Mouse (Mus musculus) heart, postnatal 0 days (tissue): ENCODE results near the gene Casp2. TPM values are rescaled to one million over a fixed set of nuclear protein-coding genes. Genes with fewer than 3 reads are reported as not detected.

Experiments used
- ATAC-seq: fragments of 200-750 bp; cut with Nextera tagmentation; 2 replicates; pipeline ENCODE4 v1.8.0; 2017; ENCODE audit warnings: low read depth, moderate number of reproducible peaks, moderate library complexity; ENCODE audit not compliant: insufficient read depth
- DNase-seq: peaks from one replicate; pipeline ENCODE4 v3.0.0-alpha.2; 2016; ENCODE audit warnings: low spot score
- H3K27ac ChIP-seq: fragments of 300-500 bp; sonication (generic); 2 replicates; pipeline ENCODE4 v1.5.1; 2014; ENCODE audit warnings: low read depth, mild to moderate bottlenecking
- H3K27me3 ChIP-seq: fragments of 300-500 bp; sonication (generic); 2 replicates; pipeline ENCODE4 v1.6.1; 2014; ENCODE audit warnings: low read length, mixed read lengths; ENCODE audit not compliant: control insufficient read depth, insufficient read depth
- H3K36me3 ChIP-seq: fragments of 300-500 bp; sonication (generic); replicated peaks from 2 replicates; pipeline ENCODE4 v1.6.1; 2014; ENCODE audit warnings: low read length, mixed read lengths; ENCODE audit not compliant: control insufficient read depth, insufficient read depth
- H3K4me1 ChIP-seq: fragments of 300-500 bp; sonication (generic); 2 replicates; pipeline ENCODE4 v1.6.1; 2014; ENCODE audit warnings: antibody characterized with exemption; ENCODE audit not compliant: control insufficient read depth, insufficient read depth
- H3K4me2 ChIP-seq: fragments of 300-500 bp; sonication (generic); 2 replicates; pipeline ENCODE4 v1.6.1; 2014; ENCODE audit warnings: low read depth, mild to moderate bottlenecking, low read length, moderate library complexity
- H3K4me3 ChIP-seq: fragments of 300-500 bp; sonication (generic); 2 replicates; pipeline ENCODE4 v1.5.1; 2014; ENCODE audit warnings: low read depth, low read length
- H3K9ac ChIP-seq: fragments of 300-500 bp; sonication (generic); replicated peaks from 2 replicates; pipeline ENCODE4 v1.6.1; 2014; ENCODE audit warnings: low read depth, low read length, mixed read lengths
- H3K9me3 ChIP-seq: fragments of 300-500 bp; sonication (generic); replicated peaks from 2 replicates; pipeline ENCODE4 v1.6.1; 2016; ENCODE audit warnings: low read length; ENCODE audit not compliant: control insufficient read depth
- CTCF ChIP-seq: IDR thresholded peaks from 2 replicates; pipeline ENCODE4 v1.5.1; 2016; ENCODE audit warnings: antibody characterized with exemption, control low read depth, low read depth
- EP300 ChIP-seq: IDR thresholded peaks from 2 replicates; pipeline ENCODE4 v1.6.1; 2016; ENCODE audit warnings: antibody characterized with exemption, low read depth
- WGBS: fragments of 180-500 bp; shearing (Covaris S2); extraction: QIAGEN DNeasy Blood & Tissue Kit; methylation state at CpG from one replicate; pipeline ENCODE4 v1.1.7; 2014; 5-methylcytosine and 5-hydroxymethylcytosine counted together
- polyA plus RNA-seq: library from polyadenylated mRNA; unstranded; fragments of >200 nt; fragmentation: Nextera tagmentation; extraction: Ambion mirVana; gene quantifications from 2 replicates; pipeline ENCODE4 v1.2.1, GENCODE M21; 2015
- total RNA-seq: library from RNA; depleted of rRNA; stranded (reverse); fragments of >200 nt; gene quantifications from 2 replicates; pipeline ENCODE4 v1.2.3, GENCODE M21; 2014; ENCODE audit warnings: low replicate concordance; rRNA removed

The Casp2 gene
- total and polyA plus RNA-seq, 2 experiments from 2014 or later, result 14.9 to 25.8 TPM

- no peak overlapping the region for H3K27ac ChIP-seq
- peak; percentile 34 for DNase-seq
- peaks cover 37% of the 10 kb centered on the region for H3K27me3 ChIP-seq
- no peak for TF ChIP-seq EP300
- peak; percentile 67 for TF ChIP-seq CTCF
- no peaks in the 10 kb centered on the region for H3K9me3 ChIP-seq
- no peaks in the 10 kb centered on the region for H3K36me3 ChIP-seq
- no peak overlapping the region for H3K9ac ChIP-seq
- peak overlapping the region; percentile 93 for H3K4me2 ChIP-seq
- H3K4me1 ChIP-seq, result peaks cover 11% of the 10 kb centered on the region; the same call in 1 of the 2 replicates
- no peak for ATAC-seq
- 4% methylated on average over 7 of the region's 7 CpGs for WGBS
- H3K4me3 ChIP-seq, result peak overlapping the region; percentile 62
Observed at GRCm38 (mm10) chr6:42325268-42325609, 60.5 kb downstream of the Casp2 start.

DNA sequence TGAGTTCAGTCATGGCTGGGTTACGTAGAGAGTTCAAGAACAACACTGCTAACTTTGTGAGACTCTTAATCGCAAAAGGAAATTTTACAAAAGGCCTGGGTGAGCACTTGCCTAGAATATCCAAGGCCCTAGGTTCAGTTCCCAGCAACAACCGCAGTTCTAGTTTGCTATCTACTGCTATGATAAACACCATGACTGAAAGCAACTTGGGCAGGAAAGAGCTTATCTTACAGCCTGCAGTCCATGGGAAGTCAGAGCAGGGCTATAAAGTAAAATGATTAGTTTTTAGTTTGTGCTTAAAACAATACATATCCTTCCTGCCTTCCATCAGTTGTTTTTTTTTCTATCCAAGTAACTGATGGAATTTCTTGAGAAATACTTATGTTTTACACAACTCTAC, 61.7 kb downstream of the Casp2 start:
- ATAC-seq (no peak), DNase-seq (no peak)
- Histone ChIP-seq H3K27ac (no peak overlapping the region), H3K4me3 (no peak overlapping the region), H3K4me1 (peaks cover 11% of the 10 kb centered on the region; the same call in 1 of the 2 replicates), H3K36me3 (no peaks in the 10 kb centered on the region), H3K27me3 (peaks cover 37% of the 10 kb centered on the region), H3K9ac (no peak overlapping the region), H3K9me3 (no peaks in the 10 kb centered on the region), H3K4me2 (no peak overlapping the region)
- 68% methylated on average over 3 of the region's 3 CpGs for WGBS
- TF ChIP-seq CTCF (no peak), EP300 (no peak)

GRCm38 (mm10) chr6:42328757-42329156, 64.0 kb downstream of the Casp2 start:
- Histone ChIP-seq H3K36me3 (no peaks in the 10 kb centered on the region), H3K27me3 (peaks cover 14% of the 10 kb centered on the region), H3K9me3 (no peaks in the 10 kb centered on the region), H3K27ac (no peak overlapping the region), H3K4me2 (no peak overlapping the region), H3K9ac (no peak overlapping the region), H3K4me3 (no peak overlapping the region), H3K4me1 (peaks cover 7% of the 10 kb centered on the region; the same call in 1 of the 2 replicates)
- TF ChIP-seq EP300, result no peak
- TF ChIP-seq CTCF, result no peak
- WGBS, result 67% methylated on average over 3 of the region's 3 CpGs
- ATAC-seq, result no peak
- DNase-seq, result no peak

DNA sequence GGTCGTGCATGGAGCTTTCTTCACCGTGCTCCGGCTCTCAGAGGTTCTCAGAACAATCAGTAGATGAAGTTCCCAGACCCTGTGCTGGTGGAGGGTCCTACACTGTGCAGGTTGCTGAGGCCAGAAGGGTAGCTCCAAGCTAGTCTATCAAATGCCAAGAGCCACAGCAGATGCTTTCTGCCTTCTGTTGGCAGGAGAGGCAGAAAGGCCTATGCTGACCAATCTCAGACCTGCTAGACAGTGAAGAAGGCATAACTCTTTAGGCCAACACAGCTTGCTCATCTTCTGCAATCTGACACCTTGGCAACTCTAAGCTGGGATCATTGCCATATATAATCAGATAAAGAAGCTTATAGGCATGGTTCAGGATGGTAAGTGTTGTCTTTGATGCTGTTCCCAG, 65.4 kb downstream of the Casp2 start:
- WGBS, result 71% methylated on average over 3 of the region's 3 CpGs
- ATAC-seq (no peak), DNase-seq (no peak)
- no peaks in the 10 kb centered on the region for H3K4me1 ChIP-seq
- H3K4me3 ChIP-seq, result no peak overlapping the region
- no peaks in the 10 kb centered on the region for H3K27me3 ChIP-seq
- H3K4me2 ChIP-seq, result no peak overlapping the region
- TF ChIP-seq EP300 (no peak), CTCF (no peak)
- H3K36me3 ChIP-seq, result no peaks in the 10 kb centered on the region
- H3K27ac ChIP-seq, result no peak overlapping the region
- no peak overlapping the region for H3K9ac ChIP-seq
- H3K9me3 ChIP-seq, result no peaks in the 10 kb centered on the region

GRCm38 (mm10) chr6:42330946-42331345, 66.2 kb downstream of the Casp2 start:
- ATAC-seq (no peak), DNase-seq (no peak)
- TF ChIP-seq CTCF, result no peak
- no peak for TF ChIP-seq EP300
- Histone ChIP-seq H3K36me3 (no peaks in the 10 kb centered on the region), H3K4me3 (no peak overlapping the region), H3K9ac (no peak overlapping the region), H3K4me1 (no peaks in the 10 kb centered on the region), H3K27me3 (no peaks in the 10 kb centered on the region), H3K27ac (no peak overlapping the region), H3K9me3 (no peaks in the 10 kb centered on the region), H3K4me2 (no peak overlapping the region)
- WGBS, result 89% methylated on average over 3 of the region's 3 CpGs

Other genes starting within 250 kb of the Casp2 start
- gene Sva, start 226.6 kb upstream of the Casp2 start, total RNA-seq, result not detected in 2 replicates
- gene Sva, start 226.6 kb upstream of the Casp2 start, polyA plus RNA-seq, result not detected in 2 replicates
- not detected in 2 replicates for gene Tas2r139, start 124.0 kb upstream of the Casp2 start, total RNA-seq
- not detected in 2 replicates for gene Tas2r139, start 124.0 kb upstream of the Casp2 start, polyA plus RNA-seq
- gene Tas2r144, start 49.7 kb upstream of the Casp2 start, total RNA-seq, result not detected in 2 replicates
- gene Tas2r144, start 49.7 kb upstream of the Casp2 start, polyA plus RNA-seq, result not detected in 2 replicates
- 27.8 and 32.4 TPM in 2 replicates for gene Gstk1, start 19.1 kb upstream of the Casp2 start, total RNA-seq
- gene Gstk1, start 19.1 kb upstream of the Casp2 start, polyA plus RNA-seq, result 23.6 and 25.4 TPM in 2 replicates
- not detected in 2 replicates for gene Tmem139, start 3.0 kb upstream of the Casp2 start, total RNA-seq
- gene Tmem139, start 3.0 kb upstream of the Casp2 start, polyA plus RNA-seq, result 0.10 and 0.26 TPM in 2 replicates
- 0.04 TPM in 1 of 2 replicates, not detected in the other for gene Clcn1, start 21.7 kb downstream of the Casp2 start, total RNA-seq
- 0.44 and 0.64 TPM in 2 replicates for gene Clcn1, start 21.7 kb downstream of the Casp2 start, polyA plus RNA-seq
- 0.88 and 1.4 TPM in 2 replicates for gene Fam131b, start 59.7 kb downstream of the Casp2 start, total RNA-seq
- gene Fam131b, start 59.7 kb downstream of the Casp2 start, polyA plus RNA-seq, result 0.08 TPM in 2 replicates
- gene Zyx, start 84.6 kb downstream of the Casp2 start, total RNA-seq, result 96.2 and 140 TPM in 2 replicates
- 86.4 and 89.9 TPM in 2 replicates for gene Zyx, start 84.6 kb downstream of the Casp2 start, polyA plus RNA-seq
- 0.35 TPM in 1 of 2 replicates, not detected in the other for gene Epha1, start 108.3 kb downstream of the Casp2 start, total RNA-seq
- gene Epha1, start 108.3 kb downstream of the Casp2 start, polyA plus RNA-seq, result 0.33 and 0.48 TPM in 2 replicates
- not detected in 2 replicates for gene Tas2r143, start 135.3 kb downstream of the Casp2 start, total RNA-seq
- gene Tas2r143, start 135.3 kb downstream of the Casp2 start, polyA plus RNA-seq, result not detected in 2 replicates
- not detected in 2 replicates for gene Tas2r135, start 140.4 kb downstream of the Casp2 start, total RNA-seq
- not detected in 2 replicates for gene Tas2r135, start 140.4 kb downstream of the Casp2 start, polyA plus RNA-seq
- gene Tas2r126, start 169.6 kb downstream of the Casp2 start, total RNA-seq, result not detected in 2 replicates
- gene Tas2r126, start 169.6 kb downstream of the Casp2 start, polyA plus RNA-seq, result not detected in 2 replicates
- not detected in 2 replicates for gene Olfr458, start 200.2 kb downstream of the Casp2 start, total RNA-seq
- not detected in 2 replicates for gene Olfr458, start 200.2 kb downstream of the Casp2 start, polyA plus RNA-seq
- gene Olfr457, start 211.3 kb downstream of the Casp2 start, total RNA-seq, result not detected in 2 replicates
- gene Olfr457, start 211.3 kb downstream of the Casp2 start, polyA plus RNA-seq, result not detected in 2 replicates
- gene Olfr456, start 222.2 kb downstream of the Casp2 start, total RNA-seq, result not detected in 2 replicates
- gene Olfr456, start 222.2 kb downstream of the Casp2 start, polyA plus RNA-seq, result not detected in 2 replicates